Mouse (Mus musculus): ENCODE results near the gene Arhgdia. TPM values are rescaled to one million over a fixed set of nuclear protein-coding genes. Genes with fewer than 3 reads are reported as not detected.

The Arhgdia gene
- total RNA-seq (2021), result 100 to 1,000 TPM; 296 to 308 TPM

DNA sequence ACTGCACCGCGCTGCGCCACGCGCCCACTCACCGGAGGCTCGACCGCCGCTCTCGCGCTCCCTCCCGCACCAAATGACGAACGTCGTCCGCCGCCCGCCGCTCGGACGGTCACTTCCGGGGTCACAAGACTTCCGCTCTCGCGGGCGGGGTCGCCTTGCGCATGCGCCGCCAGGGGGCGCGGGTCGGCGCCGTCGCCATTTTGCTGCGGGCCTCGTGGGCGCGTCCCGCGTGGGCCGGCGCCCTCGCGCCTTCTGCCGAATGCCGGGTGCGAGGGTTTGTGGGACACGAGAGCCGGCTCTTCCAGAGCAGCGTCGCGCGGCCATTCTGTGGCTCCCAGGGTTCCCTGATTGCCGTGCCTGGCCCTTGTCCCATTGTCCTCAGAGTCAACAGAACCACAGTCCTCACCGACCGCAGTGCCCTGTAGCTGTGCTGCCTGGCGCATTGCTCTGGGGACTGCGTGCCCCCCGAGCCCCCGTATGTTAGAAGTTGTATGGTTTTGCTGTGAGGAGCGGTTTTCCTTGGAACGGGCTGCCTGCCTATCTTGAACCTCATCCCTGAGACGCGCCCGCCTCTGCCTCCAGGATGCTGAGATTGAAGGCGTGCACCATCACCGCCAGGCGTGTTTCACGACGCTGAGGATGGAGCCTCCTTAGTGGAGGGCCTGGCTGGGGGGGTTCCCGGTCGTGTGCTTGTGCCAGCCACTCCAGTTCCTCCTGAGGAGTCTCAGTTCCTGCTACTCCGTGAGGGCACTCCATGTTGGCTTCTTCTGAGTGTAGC, at the start of gene Arhgdia:
Gene Arhgdia, minus strand, starts transcription at position 135 of the 778 bp plus-strand sequence.
- peak; percentile 93 for DNase-seq

DNA sequence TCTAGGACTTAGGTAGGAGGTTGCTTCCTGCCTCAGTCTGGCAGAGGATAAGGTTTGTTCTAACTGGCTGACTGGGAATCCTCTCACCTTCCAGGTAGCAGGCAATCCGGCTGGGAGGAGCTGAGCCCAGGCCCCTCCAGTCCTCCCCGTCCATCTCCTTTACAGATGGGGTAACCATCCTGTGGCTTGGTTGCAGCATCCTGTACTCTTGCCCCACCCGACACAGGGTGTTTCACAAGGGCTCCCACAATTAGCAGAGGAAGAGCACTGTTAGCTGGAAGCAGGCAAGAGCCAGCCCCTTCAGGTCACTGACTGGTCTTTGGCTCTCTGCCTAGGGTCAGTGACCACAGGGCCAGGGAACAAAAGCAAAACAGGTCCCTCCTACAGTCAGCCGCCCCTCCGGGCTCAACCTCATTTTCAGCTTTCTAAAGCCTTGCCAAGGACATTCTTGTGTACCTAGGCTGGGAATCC, 49.0 kb upstream of the Arhgdia start:
- DNase-seq, result no peak

GRCm38 (mm10) chr11:120629911-120630310, 48.5 kb upstream of the Arhgdia start:
- peak; percentile 65 for DNase-seq

DNA sequence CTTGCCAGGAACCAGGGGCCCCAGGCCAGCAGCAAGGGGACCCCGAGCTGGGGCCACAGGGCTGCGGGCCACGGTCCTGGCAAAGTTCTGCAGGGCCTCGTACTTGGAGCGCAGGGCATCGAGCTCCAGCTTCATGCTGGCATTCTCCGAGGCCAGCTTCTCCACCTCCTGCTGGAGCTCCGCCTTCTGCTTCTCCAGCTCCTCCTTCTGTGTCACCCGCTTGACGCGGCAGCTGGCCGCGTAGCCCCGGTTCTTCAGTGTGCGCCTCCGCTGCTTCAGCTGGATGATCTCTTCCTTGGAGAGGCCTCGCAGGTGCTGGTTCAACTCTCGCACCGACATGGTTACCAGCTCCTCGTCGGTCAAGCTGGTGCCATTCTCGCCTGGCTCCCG, 47.9 kb upstream of the Arhgdia start:
- no peak for DNase-seq

- DNase-seq, result no peak
These were observed 47.3 kb upstream of the Arhgdia start for GRCm38 (mm10) chr11:120628601-120629340.

DNA sequence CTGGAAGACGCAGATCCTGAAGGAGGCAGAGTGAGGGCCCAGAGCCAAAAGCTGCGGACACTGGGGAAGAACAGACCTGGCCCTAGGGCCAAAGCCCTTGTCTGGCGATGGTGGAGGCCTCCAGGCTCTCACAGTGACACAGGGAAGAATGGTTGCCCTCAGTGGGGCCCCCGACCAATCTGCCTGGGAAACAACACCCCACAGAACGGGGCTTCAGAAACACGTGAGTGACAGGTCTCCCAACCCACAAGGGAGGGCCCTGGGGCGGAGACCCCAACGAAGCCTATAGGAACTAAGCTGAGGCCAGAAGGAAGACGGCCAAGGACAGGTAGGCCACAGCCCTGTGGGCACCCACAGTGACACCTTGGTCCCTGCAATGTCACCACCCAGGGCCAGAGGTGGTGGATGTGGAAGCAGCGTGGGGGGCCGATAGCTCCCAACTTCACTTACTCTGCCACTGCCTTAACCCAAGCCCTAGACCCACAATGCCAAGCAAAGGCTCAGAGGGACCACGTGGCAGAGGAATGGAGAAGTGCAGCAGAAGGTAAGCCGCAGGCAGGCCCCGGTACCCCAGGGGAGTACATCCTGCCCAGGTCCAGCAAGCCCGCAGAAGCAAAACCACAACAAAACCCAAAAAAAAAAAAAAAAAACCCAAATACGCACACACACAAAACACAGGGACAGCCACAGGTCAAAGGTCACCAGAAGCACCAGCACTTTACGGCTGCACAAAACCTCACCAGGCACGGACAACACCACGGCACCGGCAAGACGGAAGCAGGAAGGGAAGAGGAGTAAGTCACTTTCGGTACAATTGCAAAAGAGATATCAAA, 46.3 kb upstream of the Arhgdia start:
- no peak for DNase-seq

GRCm38 (mm10) chr11:120626785-120627467, 45.5 kb upstream of the Arhgdia start:
- no peak for DNase-seq

DNA sequence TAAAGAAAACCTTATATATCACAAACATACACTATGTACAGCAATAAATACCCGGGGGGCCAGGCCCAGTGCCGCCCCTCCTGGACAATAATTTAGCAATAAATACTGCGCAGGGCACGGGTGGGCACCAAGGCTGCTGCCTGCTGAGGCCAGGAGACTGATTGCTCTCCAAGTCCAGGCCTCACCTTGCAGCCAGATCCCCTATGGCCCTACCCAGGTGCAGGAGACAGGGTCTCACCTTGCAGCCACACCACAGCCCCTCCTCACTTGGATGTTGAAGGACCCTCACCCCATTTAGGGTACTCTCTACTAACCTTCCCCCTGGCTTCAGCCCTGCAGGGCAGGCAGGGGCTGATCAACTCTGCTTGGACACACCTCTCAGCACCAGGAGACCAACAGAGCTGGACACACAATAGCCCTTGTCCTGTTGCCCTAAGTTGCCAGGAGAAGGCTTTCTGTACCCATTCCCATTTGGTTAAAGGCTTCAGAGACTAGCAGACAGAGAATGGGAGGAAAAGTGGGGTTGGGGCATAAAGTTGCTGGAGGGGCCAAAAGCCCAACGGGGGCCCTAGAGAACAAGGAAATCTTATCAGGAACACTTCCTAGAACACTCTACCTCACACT, 43.8 kb upstream of the Arhgdia start, which contains the start of gene Sirt7:
Gene Sirt7, minus strand, starts transcription at position 89 of the 624 bp plus-strand sequence.
- DNase-seq, result no peak

DNA sequence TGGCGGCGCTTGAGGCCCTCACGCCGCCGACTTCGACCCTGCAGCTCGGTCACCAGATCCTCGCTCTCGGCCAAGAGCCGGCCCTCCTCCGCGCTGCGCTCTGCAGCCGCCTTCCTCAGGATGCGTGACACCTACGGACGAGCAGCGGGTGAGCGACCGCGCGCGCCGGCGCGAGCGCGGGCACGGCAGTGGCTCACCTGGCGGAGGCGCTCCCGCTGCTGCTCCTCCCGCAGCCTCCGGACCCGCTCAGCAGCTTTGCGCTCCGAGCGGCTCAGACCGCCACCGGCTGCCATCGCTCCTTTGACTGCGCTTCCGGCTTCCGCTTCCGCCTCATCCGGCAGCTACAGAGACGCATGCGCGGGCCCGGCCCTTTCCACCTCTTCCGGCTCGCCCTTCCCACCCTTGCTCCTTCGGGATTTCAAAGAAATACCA, 43.3 kb upstream of the Arhgdia start:
- DNase-seq, result peak; percentile 87

GRCm38 (mm10) chr11:120623961-120624679, 42.7 kb upstream of the Arhgdia start:
- DNase-seq, result peak; percentile 78

GRCm38 (mm10) chr11:120622805-120623204, 41.4 kb upstream of the Arhgdia start:
- DNase-seq, result no peak

DNA sequence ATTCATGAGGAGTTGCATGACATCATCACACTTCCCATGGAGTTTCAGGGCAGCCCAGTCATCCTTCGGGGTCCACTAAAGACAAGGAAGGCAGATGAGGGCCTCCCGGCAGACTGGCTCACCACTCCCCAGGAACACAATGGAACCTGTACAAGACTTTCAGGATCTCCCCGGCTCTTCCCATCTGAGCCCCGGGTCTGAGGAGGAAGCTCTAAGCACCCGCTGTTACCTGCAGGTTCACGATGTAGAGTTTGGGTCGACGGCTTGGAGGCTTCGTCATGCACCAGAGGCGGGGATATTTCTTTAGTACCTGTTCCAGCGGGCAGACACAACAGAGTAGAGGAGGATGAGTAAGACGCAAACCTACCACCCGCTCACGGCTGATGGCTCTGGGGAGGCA, 38.8 kb upstream of the Arhgdia start:
- DNase-seq, result no peak

DNA sequence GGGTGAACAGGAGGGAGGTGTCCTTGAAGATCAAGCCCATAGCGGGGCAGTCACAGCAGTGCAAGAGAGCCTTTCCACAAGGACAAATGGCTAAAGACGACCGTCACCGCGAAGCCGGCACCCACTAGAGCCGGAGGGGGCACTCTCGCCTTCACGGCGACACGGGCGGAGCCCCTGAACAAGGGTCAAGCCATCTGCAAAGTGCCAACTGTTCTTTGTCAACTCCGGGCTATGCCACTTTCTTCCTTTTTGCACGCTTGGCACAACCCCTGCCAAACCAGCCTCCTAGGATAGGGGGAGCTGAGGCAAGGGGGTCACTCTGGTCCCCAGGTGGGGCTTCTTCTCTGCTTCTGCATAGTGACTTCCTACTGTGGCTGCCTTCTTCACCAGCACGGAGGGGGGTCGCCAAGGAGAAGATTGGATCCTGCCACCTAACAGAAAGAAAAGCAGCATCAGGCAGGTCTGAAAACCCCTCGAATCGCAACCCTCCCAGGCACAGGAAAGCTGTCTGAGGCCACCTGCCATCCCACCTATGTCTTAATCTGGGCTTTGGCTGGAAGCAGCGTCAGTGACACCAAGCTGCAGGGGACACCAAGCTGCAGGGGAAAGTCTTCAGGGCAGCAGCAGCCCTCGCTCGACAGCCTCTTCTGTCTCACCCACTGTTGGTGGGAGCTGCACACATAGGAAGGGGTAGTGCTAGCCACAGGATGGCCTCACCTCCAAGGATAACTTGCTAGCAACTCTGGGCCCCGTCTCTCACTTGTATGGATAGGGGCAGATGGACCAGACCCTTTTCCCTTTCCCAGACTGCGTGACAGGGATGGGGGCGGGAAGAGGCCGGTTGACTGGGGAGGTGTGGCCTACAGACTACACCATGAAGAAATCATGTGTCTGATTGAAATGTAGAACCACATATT, 37.5 kb upstream of the Arhgdia start:
- no peak for DNase-seq

DNA sequence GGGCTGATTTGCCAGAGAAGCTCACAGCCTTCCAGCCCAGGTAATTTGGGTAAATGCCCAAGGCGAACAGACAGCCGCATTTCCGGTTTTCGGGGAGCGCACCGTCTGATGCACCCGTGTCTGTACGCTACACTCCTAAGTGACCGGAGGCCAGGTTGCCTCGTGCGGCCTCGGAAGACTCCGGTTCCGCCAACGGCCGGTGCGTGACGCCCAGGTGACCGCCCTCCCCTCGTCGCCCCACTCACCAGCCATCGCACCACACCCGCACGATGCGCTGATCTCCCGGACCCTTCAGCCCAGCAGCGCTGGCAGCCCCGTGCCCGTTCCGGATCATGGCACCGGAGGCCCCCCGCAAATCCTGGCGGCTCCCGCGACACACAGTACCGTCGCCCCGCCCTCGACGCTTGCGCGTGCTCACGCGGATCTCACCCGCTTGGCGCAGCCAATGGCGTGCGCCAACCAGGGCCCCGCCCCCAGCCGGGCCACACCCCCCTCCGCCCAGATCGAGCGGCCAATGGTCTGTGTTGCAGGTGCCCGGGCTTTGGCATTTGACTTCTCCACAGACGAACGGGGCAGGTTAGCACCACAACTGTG, 36.2 kb upstream of the Arhgdia start, which contains the start of gene Pcyt2:
Gene Pcyt2, minus strand, starts transcription at position 418 of the 594 bp plus-strand sequence.
- DNase-seq, result peak; percentile 92

- no peak for DNase-seq
These were observed 35.3 kb upstream of the Arhgdia start for GRCm38 (mm10) chr11:120616617-120617294.

DNA sequence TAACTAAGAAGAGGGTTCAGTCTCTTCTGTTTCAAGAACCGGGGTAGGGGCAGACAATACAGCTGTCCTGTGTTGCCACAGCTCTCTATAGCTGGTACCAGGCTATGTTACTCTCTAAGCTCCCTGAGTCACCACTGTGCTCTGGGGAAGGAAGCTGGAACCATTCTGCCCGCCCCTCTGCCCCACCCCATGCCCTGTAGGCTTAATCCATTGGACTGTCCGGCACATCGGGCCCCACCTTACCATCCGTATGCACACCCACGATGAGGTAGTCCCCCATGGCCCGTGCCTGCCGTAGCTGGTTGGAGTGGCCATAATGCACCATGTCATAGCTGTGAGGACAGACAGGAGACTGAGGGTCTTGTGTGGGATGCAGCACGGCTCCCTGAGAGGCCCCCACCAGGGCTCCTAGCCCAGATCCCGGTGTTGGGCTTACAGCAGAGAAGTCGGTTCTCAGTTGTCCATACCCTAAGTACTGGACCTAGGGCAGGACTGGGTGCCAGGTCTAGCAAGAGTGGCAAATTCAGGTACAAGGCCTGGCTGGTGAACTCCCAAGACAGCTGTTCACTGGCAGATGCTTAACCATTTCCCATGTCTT, 34.3 kb upstream of the Arhgdia start:
- DNase-seq, result no peak

DNA sequence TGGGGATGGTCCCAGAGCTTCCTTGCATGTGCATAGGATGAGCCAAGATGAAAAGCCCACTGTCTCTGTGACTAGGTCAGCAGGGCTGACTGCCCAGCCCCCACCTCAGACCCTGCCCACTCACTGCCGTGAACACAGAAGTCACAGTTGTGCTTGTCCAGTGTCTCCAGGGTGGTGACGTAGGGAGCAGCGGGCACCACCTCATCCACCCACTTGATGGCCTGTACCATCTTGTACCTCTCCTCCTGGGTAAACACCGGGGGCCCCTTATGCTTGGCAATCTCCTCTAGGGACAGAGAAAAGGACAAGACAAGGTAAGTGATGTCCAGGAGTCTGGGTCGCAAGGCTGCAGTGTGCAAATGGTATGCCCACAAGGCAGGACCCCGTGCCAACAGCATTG, 33.7 kb upstream of the Arhgdia start:
- no peak for DNase-seq

GRCm38 (mm10) chr11:120613976-120614375, 32.6 kb upstream of the Arhgdia start:
- no peak for DNase-seq
